Mouse (Mus musculus) A20 (cell line): ENCODE data around the gene Dusp19.

ENCODE experiments used
- DNase-seq: peaks from one replicate; pipeline ENCODE4 v3.0.0-alpha.2; 2011; ENCODE audit warnings: low read depth, low spot score

Dusp19 gene

DNA sequence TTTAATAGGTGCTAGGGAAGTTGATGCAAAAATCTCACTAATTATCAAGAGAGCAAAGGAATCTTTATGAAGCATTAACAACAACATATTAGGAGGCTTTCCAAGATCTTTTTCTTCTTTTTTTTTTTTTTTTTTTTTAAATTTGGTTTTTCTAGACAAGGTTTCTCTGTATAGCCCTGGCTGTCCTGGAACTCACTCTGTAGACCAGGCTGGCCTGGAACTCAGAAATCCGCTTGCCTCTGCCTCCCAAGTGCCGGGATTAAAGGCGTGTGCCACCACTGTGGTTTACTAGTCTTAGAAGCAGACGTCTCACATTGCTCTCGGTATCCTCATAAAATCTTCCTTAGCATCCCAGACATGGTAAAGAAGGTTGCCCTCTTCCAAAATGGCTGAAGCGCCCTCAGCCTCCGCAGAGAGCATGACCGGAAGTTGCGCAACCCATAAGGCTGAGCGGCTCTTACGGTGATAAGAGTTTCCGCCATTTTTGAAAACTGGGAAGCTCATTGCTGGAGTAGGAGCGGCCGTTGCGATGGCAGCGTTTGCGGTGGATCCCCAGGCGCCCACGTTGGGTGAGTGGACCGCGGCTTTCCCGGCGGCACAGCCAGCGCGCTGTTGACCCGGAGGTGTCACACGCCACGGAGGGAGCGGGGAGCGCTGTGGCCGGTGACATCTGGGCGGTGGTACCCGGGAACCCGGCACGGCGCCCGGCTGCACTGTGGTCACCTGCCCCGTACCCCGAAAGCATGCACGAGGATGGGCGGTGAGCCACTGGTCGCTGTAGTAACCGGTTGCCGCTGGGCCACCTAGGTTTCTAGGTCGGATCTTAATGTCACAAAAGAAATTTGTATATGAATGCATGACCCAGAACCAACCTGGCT lies 21.8 kb downstream of the Dusp19 start:
- DNase-seq = peak; percentile 92

DNA sequence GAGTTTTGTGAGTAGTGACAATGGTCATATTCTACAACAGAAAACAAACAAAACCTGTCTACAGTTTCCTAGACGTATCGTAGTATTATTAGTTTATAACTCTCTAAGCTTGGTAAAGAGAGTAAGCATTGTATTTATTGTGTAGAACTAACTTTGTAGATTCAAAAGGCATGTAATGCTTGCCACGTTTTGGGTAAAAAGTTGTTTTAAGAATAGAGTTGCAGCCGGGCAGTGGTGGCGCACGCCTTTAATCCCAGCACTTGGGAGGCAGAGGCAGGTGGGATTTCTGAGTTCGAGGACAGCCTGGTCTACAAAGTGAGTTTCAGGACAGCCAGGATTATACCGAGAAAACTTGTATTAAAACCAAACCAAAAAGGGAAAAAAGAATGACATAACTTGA lies 22.6 kb downstream of the Dusp19 start:
- DNase-seq = no peak

DNA sequence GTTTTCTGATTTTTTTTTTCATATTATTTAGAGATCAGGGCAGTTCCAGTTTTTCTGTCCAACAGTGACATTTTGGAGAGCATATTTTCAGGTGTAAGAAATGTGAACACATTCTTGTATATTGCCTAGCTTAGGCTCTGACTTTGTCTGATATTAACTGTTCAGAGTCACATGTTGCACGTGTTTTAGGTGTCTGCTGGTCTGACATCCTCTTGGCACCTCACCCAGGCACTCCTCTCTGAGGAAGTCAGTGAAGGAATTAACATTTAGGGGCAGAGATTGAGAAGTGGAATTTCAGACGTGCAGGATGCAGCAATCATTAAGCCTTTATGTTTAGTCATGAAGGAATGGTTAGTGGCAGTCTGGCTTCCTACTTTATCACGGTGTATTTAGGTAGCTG lies 23.0 kb downstream of the Dusp19 start:
- no peak for DNase-seq

DNA sequence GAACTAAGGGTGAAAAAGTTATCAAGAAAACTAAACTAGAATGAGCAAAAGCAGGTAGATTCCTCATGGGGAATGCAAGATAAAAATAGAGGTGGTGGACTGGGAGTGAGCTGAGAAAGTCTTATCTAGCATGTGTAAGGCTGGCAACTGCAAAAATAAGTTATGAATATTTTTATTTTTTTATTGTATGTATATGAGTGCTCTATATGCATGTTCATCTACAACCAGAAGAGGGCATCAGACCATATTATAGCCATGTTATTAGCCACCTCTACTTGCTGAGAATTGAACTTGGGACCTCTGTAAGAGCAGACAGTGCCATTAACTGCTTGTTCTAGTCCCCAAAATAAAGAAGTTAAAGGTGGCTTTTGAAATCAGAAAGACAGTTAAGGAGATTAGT lies 44.6 kb downstream of the Dusp19 start:
- DNase-seq = peak; percentile 16

DNA sequence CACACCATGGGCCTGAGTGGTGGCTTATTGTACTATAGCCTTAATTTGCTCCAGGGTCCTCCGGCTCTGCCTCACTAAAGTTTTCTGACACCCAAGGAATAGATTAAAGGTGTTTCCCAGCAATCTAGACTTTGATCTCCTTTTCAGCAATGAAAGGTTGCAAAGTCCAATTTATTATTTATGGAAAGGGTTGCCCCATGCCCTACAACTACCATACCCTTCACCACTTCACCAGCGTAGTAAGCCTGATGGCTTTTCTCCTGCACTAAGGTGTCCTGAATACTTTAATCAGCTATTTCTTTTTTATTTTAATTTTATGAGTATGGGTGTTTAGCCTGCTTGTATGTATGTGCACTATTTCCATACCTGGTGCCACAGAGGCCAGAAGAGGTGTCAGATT lies 45.8 kb downstream of the Dusp19 start:
- no peak for DNase-seq

DNA sequence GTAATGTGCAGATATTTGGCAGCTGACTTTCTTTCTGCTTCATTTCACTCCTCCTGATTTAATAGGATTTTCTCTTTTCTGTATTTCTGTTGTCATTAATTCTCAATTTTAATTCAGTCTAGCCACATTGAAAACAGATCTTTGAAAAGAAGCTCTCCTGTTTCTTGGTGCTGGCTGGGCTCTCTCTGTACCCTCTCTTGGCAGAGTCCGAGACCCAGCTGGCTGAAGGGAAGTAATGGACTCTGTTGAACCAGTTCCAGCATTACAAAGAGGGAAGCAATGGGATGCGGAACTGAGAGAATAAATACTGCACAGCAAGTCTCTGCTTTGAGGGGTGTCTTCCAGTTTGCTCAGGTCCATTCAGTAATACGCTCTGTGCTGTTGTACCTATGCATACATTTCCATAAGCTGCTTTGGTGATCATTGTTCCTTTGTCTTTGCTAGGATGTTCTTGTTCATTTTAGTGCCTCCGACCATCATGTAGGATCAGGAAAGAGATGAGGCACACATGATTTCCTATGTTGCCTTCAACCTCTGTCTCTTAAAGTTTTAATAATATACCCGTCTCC lies 50.6 kb downstream of the Dusp19 start:
- no peak for DNase-seq

DNA sequence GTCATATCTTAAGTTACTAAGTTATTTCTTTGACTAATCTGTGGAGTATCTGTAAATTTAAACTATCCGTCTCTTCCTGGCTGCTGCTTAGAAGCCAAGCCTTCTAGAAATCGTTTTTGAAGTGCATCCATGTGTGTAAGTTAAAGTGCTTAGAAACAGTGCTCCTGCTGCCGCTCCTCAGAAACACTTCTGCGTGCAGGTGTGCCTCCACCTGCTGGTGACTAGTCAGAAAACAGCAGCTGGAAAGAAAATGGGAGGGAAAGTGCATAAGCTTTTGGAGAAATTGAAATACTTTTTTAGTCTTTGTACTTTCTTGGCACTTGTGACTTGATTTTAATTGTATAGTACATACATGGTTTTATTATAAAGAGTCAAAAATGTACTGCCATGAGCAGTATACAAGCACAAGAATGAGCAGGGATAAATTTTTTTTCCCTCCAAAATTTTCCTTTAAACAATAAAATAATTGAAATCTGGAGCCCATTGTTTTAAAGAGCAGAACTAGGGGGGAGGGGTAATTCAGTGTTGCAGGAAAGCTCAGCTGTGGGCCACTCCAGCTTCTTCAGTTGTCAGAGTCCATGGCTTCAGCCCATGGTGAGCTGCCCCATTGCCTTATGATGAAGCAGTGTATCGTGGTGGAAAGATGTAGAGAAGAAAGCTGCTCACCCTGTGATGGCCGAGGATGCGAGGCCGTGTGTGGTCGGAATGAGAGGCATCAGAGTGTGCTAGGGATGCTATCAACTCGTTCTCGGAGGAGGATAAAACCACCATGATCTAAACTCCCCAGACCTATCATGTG lies 53.2 kb downstream of the Dusp19 start:
- peak; percentile 35 for DNase-seq

DNA sequence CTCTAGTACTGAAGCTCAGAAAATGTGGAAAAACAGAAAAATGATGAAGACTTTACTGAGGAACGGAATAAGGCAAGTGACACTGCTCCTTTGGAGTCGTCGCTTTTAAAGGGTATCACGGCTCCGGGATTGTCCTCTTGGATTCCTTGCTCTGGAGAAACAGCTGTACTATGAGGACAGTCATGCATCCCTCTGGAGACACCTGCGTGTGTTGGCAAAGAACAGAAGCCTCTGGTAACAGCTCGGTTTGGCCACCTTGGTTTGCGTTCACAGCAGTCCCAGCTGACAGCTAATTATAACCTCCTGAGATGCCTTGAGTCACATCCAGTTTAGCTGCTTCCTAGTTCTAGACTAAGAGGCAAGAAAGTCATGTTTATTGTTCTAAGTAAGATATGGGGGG lies 62.0 kb downstream of the Dusp19 start:
- DNase-seq = no peak
